Mouse (Mus musculus) liver, adult 2 months (tissue): ENCODE data around the gene Galnt10.

Experiments used
- CTCF ChIP-seq: fragments of 200-500 bp; IDR thresholded peaks from 2 replicates; pipeline ENCODE4 v1.5.1; 2011; ENCODE audit warnings: low read depth, low read length, control low read depth
- POLR2A ChIP-seq: fragments of 200-500 bp; IDR thresholded peaks from 2 replicates; pipeline ENCODE4 v1.6.1; 2011; ENCODE audit warnings: low read length, control low read depth; ENCODE audit not compliant: insufficient read depth; ENCODE audit errors: extremely low read depth

GRCm38 (mm10) chr11:57663271-57663670, 18.0 kb downstream of the Galnt10 start:
- TF ChIP-seq CTCF (no peak), POLR2A (no peak)
